Mouse (Mus musculus) ES-E14 (cell line): ENCODE measurements around the gene Olfr849.

Experiments used
- CHD2 ChIP-seq: IDR thresholded peaks from 2 replicates; pipeline ENCODE4 v1.6.1; 2014; ENCODE audit warnings: mild to moderate bottlenecking, low read depth, low read length, inconsistent platforms
- HCFC1 ChIP-seq: IDR thresholded peaks from 2 replicates; pipeline ENCODE4 v1.6.1; 2012; ENCODE audit warnings: low read length, inconsistent platforms, borderline replicate concordance; ENCODE audit not compliant: insufficient read depth
- ZC3H11A ChIP-seq: IDR thresholded peaks from 2 replicates; pipeline ENCODE4 v1.6.1; 2012; ENCODE audit warnings: low read depth, mild to moderate bottlenecking, inconsistent platforms, low read length, borderline replicate concordance
- ZNF384 ChIP-seq: IDR thresholded peaks from 2 replicates; pipeline ENCODE4 v1.6.1; 2012; ENCODE audit warnings: low read depth, low read length, inconsistent platforms

DNA sequence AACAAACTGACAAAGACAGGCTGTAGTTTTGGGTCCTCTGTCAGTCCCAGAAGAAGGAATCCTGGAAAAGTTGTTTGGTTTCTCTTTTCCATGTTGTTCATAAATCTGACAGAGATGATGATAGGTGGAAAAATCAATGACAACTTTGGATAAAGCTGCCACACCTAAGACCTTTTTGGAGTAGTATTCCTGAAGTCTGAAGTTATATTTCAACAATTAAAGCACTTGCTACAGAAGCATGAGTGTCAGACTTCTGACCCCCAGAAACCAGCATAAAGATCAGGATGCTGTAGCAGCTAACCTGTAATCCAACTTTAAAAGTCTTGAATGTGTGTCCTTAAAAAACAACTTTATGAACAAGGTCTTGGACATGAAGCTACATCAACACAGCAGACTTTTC, 38.1 kb downstream of the Olfr849 start, which contains the start of gene Olfr850:
- TF ChIP-seq CHD2 (no peak), HCFC1 (no peak), ZNF384 (no peak), ZC3H11A (no peak)
